Mouse (Mus musculus) forebrain, embryonic 14.5 days (tissue): ENCODE results near the gene S1pr2. TPM values are rescaled to one million over a fixed set of nuclear protein-coding genes. Genes with fewer than 3 reads are reported as not detected.

Experiments used
- ATAC-seq: fragments of 200-750 bp; cut with Nextera tagmentation; 2 replicates; pipeline ENCODE4 v1.8.0; 2017; ENCODE audit warnings: mild to moderate bottlenecking, moderate library complexity
- DNase-seq: peaks from one replicate; pipeline ENCODE4 v3.0.0-alpha.2; 2015; ENCODE audit warnings: low spot score
- H3K27ac ChIP-seq: fragments of 300-500 bp; sonication (generic); 2 replicates; pipeline ENCODE4 v1.5.1; 2014; ENCODE audit warnings: low read depth, mild to moderate bottlenecking, control low read depth, low read length, moderate library complexity
- H3K27me3 ChIP-seq: fragments of 300-500 bp; sonication (generic); replicated peaks from 2 replicates; pipeline ENCODE4 v1.6.1; 2014; ENCODE audit warnings: low read length, control low read depth, mixed read lengths; ENCODE audit not compliant: control insufficient read depth, insufficient read depth
- H3K36me3 ChIP-seq: fragments of 300-500 bp; sonication (generic); 2 replicates; pipeline ENCODE4 v1.6.1; 2014; ENCODE audit warnings: low read length, control low read depth; ENCODE audit not compliant: control insufficient read depth, insufficient read depth
- H3K4me1 ChIP-seq: fragments of 300-500 bp; sonication (generic); 2 replicates; pipeline ENCODE4 v1.6.1; 2014; ENCODE audit warnings: antibody characterized with exemption, low read length, control low read depth; ENCODE audit not compliant: control insufficient read depth, insufficient read depth
- H3K4me2 ChIP-seq: fragments of 300-500 bp; sonication (generic); 2 replicates; pipeline ENCODE4 v1.6.1; 2014; ENCODE audit warnings: mild to moderate bottlenecking, control low read depth, low read length
- H3K4me3 ChIP-seq: fragments of 300-500 bp; sonication (generic); 2 replicates; pipeline ENCODE4 v1.5.1; 2014; ENCODE audit warnings: low read depth, low read length, control low read depth
- H3K9ac ChIP-seq: fragments of 300-500 bp; sonication (generic); 2 replicates; pipeline ENCODE4 v1.6.1; 2014; ENCODE audit warnings: mild to moderate bottlenecking, low read length, control low read depth, moderate library complexity
- H3K9me3 ChIP-seq: fragments of 300-500 bp; sonication (generic); replicated peaks from 2 replicates; pipeline ENCODE4 v1.6.1; 2016; ENCODE audit warnings: low read length, control low read depth, mixed read lengths; ENCODE audit not compliant: control insufficient read depth
- WGBS: fragments of 180-500 bp; shearing (Covaris S2); extraction: QIAGEN DNeasy Blood & Tissue Kit; methylation state at CpG from one replicate; pipeline ENCODE4 v1.1.7; 2014; 5-methylcytosine and 5-hydroxymethylcytosine counted together
- microRNA-seq: library from miRNA; unstranded; fragments of <30 nt; microRNA quantifications from one replicate; pipeline ENCODE4, GENCODE M21; 2016
- polyA plus RNA-seq: library from polyadenylated mRNA; unstranded; fragments of >200 nt; fragmentation: Nextera tagmentation; extraction: Ambion mirVana; gene quantifications from 2 replicates; pipeline ENCODE4 v1.2.1, GENCODE M21; 2014

Gene S1pr2
- polyA plus RNA-seq, 1 experiment from 2014 or later, result 7.8 TPM

GRCm38 (mm10) chr9:20946066-20946880 is 30.3 kb downstream of the S1pr2 start:
- DNase-seq, result no peak
- H3K9ac ChIP-seq, result no peak overlapping the region
- H3K36me3 ChIP-seq, result peaks cover 14% of the 10 kb centered on the region
- no peak overlapping the region for H3K4me2 ChIP-seq
- no peak overlapping the region for H3K4me3 ChIP-seq
- 88% methylated on average over 16 of the region's 16 CpGs for WGBS
- peaks cover 6% of the 10 kb centered on the region; the same call in 1 of the 2 replicates for H3K4me1 ChIP-seq
- H3K27me3 ChIP-seq, result no peaks in the 10 kb centered on the region
- no peaks in the 10 kb centered on the region for H3K9me3 ChIP-seq
- no peak for ATAC-seq
- no peak overlapping the region for H3K27ac ChIP-seq

- DNase-seq, result no peak
These were observed 31.7 kb downstream of the S1pr2 start for GRCm38 (mm10) chr9:20944697-20945370.

GRCm38 (mm10) chr9:20943911-20944310 is 32.7 kb downstream of the S1pr2 start:
- H3K9ac ChIP-seq, result no peak overlapping the region
- H3K27ac ChIP-seq, result no peak overlapping the region
- H3K4me1 ChIP-seq, result no peaks in the 10 kb centered on the region
- DNase-seq (peak; percentile 27), ATAC-seq (peak; percentile 32; the same call in 1 of the 2 replicates)
- peaks cover 35% of the 10 kb centered on the region for H3K36me3 ChIP-seq
- no peaks in the 10 kb centered on the region for H3K9me3 ChIP-seq
- WGBS, result 3% methylated on average over 2 of the region's 2 CpGs
- no peak overlapping the region for H3K4me2 ChIP-seq
- no peaks in the 10 kb centered on the region for H3K27me3 ChIP-seq
- H3K4me3 ChIP-seq, result no peak overlapping the region

More at GRCm38 (mm10) chr9:20944697-20945370, 31.7 kb downstream of the S1pr2 start:
- H3K9me3 ChIP-seq, result no peaks in the 10 kb centered on the region
- H3K27ac ChIP-seq, result no peak overlapping the region
- H3K36me3 ChIP-seq, result peaks cover 26% of the 10 kb centered on the region
- no peaks in the 10 kb centered on the region for H3K27me3 ChIP-seq
- no peaks in the 10 kb centered on the region for H3K4me1 ChIP-seq
- no peak overlapping the region for H3K9ac ChIP-seq
- WGBS, result 69% methylated on average over 4 of the region's 4 CpGs
- no peak for ATAC-seq
- H3K4me3 ChIP-seq, result no peak overlapping the region
- H3K4me2 ChIP-seq, result no peak overlapping the region

- H3K4me3 ChIP-seq, result no peak overlapping the region
- H3K4me1 ChIP-seq, result no peaks in the 10 kb centered on the region
- H3K9ac ChIP-seq, result no peak overlapping the region
- 92% methylated on average over 7 of the region's 7 CpGs for WGBS
- ATAC-seq, result no peak
- peaks cover 40% of the 10 kb centered on the region for H3K36me3 ChIP-seq
- no peak overlapping the region for H3K4me2 ChIP-seq
- no peaks in the 10 kb centered on the region for H3K9me3 ChIP-seq
- DNase-seq, result no peak
- H3K27me3 ChIP-seq, result no peaks in the 10 kb centered on the region
- H3K27ac ChIP-seq, result no peak overlapping the region
These were observed 33.2 kb downstream of the S1pr2 start for GRCm38 (mm10) chr9:20943396-20943795.

GRCm38 (mm10) chr9:20923258-20923657 is 53.3 kb downstream of the S1pr2 start:
- H3K9ac ChIP-seq, result no peak overlapping the region
- no peaks in the 10 kb centered on the region for H3K27me3 ChIP-seq
- no peak overlapping the region for H3K4me3 ChIP-seq
- 93% methylated on average over 3 of the region's 3 CpGs for WGBS
- H3K27ac ChIP-seq, result no peak overlapping the region
- no peak for DNase-seq
- peaks cover 99% of the 10 kb centered on the region for H3K36me3 ChIP-seq
- no peak overlapping the region for H3K4me2 ChIP-seq
- no peak for ATAC-seq
- no peaks in the 10 kb centered on the region for H3K4me1 ChIP-seq
- H3K9me3 ChIP-seq, result no peaks in the 10 kb centered on the region

- WGBS, result 87% methylated on average over 4 of the region's 4 CpGs
- no peak overlapping the region for H3K4me2 ChIP-seq
- no peak overlapping the region for H3K27ac ChIP-seq
- H3K9me3 ChIP-seq, result no peaks in the 10 kb centered on the region
- DNase-seq, result no peak
- no peak overlapping the region for H3K9ac ChIP-seq
- H3K4me1 ChIP-seq, result no peaks in the 10 kb centered on the region
- no peak for ATAC-seq
- no peaks in the 10 kb centered on the region for H3K27me3 ChIP-seq
- peaks cover 100% of the 10 kb centered on the region for H3K36me3 ChIP-seq
- H3K4me3 ChIP-seq, result no peak overlapping the region
These were observed 60.4 kb downstream of the S1pr2 start for GRCm38 (mm10) chr9:20916160-20916559.

Small RNA genes within 50 kb of the gene (microRNA-seq; reads per million reads assigned to microRNA genes)
- gene Mir7081, result 0.40 reads per million

Other genes starting within 250 kb of the S1pr2 start
- gene Olfm2, start 230.4 kb downstream of the S1pr2 start, polyA plus RNA-seq, result 88.7 and 113 TPM in 2 replicates
- gene Col5a3, start 161.7 kb downstream of the S1pr2 start, polyA plus RNA-seq, result 0.18 and 0.45 TPM in 2 replicates
- gene Rdh8, start 158.3 kb downstream of the S1pr2 start, polyA plus RNA-seq, result not detected in 2 replicates
- gene A230050P20Rik, start 108.1 kb downstream of the S1pr2 start, polyA plus RNA-seq, result 0.62 and 1.2 TPM in 2 replicates
- 15.5 TPM in 2 replicates for gene Angptl6, start 97.1 kb downstream of the S1pr2 start, polyA plus RNA-seq
- 44.1 and 49.6 TPM in 2 replicates for gene Ppan, start 88.6 kb downstream of the S1pr2 start, polyA plus RNA-seq
- gene Eif3g, start 78.2 kb downstream of the S1pr2 start, polyA plus RNA-seq, result 264 and 269 TPM in 2 replicates
- gene Dnmt1, start 16.9 kb downstream of the S1pr2 start, polyA plus RNA-seq, result 51.1 and 52.1 TPM in 2 replicates
- 118 and 129 TPM in 2 replicates for gene Mrpl4, start 26.0 kb upstream of the S1pr2 start, polyA plus RNA-seq
- gene Icam1, start 39.2 kb upstream of the S1pr2 start, polyA plus RNA-seq, result 2.6 and 3.5 TPM in 2 replicates
- gene Icam4, start 52.6 kb upstream of the S1pr2 start, polyA plus RNA-seq, result not detected in 2 replicates
- gene Icam5, start 55.3 kb upstream of the S1pr2 start, polyA plus RNA-seq, result 0.63 and 1.0 TPM in 2 replicates
- 1.3 and 1.8 TPM in 2 replicates for gene Zglp1, start 90.3 kb upstream of the S1pr2 start, polyA plus RNA-seq
- gene Gm49373, start 96.3 kb upstream of the S1pr2 start, polyA plus RNA-seq, result 0.41 and 1.8 TPM in 2 replicates
- gene Fdx1l, start 96.8 kb upstream of the S1pr2 start, polyA plus RNA-seq, result 60.2 and 69.8 TPM in 2 replicates
- gene Gm38431, start 115.2 kb upstream of the S1pr2 start, polyA plus RNA-seq, result 1.2 and 1.5 TPM in 2 replicates
- gene Raver1, start 115.2 kb upstream of the S1pr2 start, polyA plus RNA-seq, result 43.6 and 47.1 TPM in 2 replicates
- gene Tyk2, start 154.5 kb upstream of the S1pr2 start, polyA plus RNA-seq, result 5.0 and 6.2 TPM in 2 replicates
- gene Cdc37, start 173.2 kb upstream of the S1pr2 start, polyA plus RNA-seq, result 222 and 247 TPM in 2 replicates
- 17.3 and 22.4 TPM in 2 replicates for gene Pde4a, start 188.9 kb upstream of the S1pr2 start, polyA plus RNA-seq